Mouse (Mus musculus) left cerebral cortex, adult 8-10 months (tissue): ENCODE data around the gene Pcp4l1. TPM values are rescaled to one million over a fixed set of nuclear protein-coding genes. Genes with fewer than 3 reads are reported as not detected.
"Not testable (repeated sequence)": the region's sequence is repeated elsewhere in the genome, so short reads cannot be mapped to it uniquely, and the experiment has no call there.

Experiments used
- DNase-seq, 2 experiments: peaks; one replicate each; pipeline ENCODE4 v3.0.0; 2022; ENCODE audit warnings: low spot score in 2 of 2
- total RNA-seq, 4 experiments: library from RNA; stranded (reverse); gene quantifications; 2 replicates each; pipeline ENCODE4 v1.2.4; 2022

Pcp4l1 gene
- total RNA-seq, 4 experiments from 2014 or later: 165 to 185 (median 176) TPM

DNA sequence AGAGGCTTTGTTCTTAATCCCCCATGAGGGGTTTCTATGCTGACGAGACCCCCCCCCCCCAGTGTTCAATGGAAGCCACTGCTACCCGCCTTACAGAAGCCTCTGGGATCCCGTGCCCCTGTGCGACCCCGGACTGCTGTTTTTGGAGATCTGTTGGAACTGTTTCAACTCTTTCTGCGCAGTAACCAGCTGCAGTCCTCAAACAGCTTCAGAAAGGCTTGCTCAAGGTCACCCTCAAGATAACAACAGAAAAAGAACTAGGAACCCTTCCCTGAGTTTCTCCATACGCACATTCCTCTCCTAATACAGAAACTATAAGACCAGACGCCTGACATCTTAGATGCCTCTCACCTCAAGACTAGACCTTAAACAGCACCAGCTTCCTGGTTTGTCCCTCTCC is 7.0 kb downstream of the Pcp4l1 start:
- DNase-seq: no peak

DNA sequence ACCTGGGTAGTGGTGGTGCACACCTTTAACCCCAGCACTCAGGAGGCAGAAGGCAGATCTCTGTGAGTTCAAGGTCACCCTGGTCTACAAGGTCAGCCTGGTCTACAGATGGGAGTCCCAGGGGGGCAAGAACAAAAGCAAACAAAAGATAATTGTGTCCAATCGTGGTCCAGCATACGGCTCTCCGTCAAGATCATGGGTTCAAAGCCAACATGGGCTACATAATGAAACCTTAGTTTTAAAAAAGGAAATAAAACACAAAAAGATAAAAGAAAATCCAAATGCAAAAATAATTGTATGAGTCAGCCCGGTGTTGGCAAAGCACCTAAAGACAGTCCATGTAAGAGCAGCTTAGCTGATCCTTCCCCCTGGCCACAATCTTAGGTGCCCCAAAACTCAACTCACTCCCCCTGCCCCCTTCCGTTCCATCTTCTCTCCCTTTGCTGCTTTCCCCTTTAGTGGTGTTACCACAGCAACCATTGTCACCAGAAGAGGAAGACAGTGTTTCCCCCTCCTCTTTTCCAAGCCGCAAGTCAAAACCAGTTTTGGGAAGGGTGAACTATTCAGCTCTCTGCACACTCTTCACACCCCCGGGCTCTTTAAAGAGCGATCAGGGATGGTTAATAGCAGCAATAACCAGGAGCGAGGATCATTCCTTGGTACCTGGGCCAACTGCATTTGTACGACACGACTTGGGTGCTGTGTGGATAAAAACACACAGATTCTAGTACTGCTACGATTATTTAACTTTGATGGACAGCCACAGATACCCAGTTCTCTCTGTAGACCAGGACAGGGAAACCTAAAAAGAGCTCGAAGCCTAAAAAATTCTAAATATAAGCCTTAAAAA is 8.0 kb downstream of the Pcp4l1 start:
- DNase-seq: no peak

DNA sequence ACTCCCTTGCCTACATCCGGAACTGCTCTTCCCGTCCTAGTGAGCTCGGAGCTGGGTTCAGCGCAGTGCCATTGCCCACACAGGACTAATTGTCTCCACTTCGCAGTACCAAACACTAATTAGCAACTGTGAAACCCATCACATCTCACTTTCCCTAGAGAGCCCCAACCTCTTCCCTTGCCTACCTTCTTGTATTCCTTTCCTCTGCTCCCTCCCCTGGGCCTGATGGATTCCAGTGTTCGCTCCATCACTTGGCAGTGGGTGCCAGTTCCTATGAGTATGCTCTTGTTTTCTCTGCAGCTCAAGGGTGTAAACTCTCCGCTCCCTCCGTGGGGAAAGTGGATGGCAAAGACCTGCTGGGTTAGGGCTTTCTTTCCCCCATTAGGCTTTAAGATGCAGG is 10.4 kb downstream of the Pcp4l1 start:
- DNase-seq: no peak

DNA sequence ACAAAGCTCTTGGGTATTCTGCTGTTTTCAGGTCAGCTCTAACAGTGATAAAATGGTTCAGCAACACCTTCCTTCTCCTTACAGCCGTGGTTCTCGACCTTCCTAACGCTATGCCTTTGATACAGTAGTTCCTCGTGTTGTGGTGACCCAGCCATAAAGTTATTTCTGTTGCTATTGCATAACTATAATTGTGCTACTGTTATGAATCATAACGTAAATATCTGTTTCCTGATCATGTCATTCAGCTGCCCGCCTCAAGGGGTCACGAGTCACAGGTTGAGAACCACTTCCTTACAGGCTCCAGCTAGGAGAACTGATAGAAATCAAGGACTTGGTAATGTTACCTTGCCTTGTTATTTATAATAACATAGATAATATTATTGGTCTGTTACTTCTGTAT is 11.8 kb downstream of the Pcp4l1 start:
- no peak for DNase-seq

DNA sequence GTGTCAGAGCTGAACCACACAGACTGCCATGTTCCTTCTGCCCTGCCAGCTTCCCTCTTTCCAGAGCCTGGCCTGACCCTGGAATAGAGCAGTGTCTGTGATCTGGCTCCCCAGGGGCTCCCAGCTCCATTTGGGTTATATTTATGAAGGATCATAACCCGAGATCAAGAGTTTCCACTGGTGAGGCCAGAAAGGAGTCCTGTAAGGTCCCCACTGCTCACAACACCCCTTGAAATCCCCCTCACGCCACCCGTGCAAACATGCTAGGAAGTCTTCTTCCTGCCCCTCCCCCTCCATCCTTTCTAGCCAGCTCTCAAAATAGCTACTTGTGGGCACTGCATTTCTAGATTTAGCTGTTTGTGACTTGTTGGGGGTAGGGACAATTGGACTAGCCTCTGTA is 12.4 kb downstream of the Pcp4l1 start:
- no peak for DNase-seq

DNA sequence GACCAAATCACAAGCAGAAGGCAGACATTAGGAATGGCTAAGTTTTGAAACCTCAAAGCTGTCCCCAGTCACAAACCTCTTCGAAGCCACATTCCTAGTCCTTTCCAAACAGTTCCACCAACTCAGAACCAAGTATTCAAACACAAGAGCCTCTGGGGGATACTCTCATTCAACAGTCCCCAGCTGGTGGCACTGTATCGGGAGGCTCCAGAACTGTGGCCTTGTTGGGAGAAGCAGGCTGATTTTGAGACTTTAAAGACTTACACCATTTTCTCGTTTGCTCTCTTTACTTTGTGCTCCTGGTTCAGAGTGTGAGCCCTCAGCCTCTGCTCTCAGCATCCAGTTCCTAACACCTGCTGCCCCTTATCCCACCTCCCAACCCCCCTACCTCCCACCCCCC is 13.0 kb downstream of the Pcp4l1 start:
- DNase-seq: no peak

DNA sequence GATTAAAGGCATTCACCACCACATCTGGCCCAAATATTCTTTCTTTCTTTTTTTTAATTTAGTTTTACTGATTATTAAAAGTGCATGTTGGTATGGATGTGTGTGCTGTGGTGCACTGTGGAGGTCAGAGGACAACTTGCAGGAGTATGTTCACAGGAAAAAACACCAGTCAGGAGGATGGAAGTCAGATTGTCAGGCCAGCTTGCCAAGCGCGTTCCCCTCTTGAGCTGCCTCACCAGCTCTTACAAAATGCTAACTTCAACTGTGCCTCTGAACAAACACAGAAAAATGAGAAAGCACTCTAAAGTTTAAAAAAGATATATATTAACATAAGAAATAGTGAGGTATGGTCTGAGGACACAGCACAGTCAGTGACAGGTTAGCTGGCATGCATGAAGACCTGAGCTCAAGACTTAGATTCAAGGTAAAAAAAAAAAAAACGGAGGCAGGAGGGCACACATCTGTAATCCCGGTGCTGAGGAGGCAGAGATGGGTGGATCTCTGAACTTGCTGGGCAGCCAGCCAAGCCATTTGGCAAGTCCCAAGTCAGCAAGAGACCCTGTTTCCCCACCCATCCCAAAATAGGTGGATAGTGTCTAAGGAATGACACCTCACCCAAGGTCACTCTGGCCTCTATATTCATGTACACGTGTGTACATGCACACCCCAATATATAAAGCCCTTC is 16.4 kb downstream of the Pcp4l1 start:
- no peak for DNase-seq

DNA sequence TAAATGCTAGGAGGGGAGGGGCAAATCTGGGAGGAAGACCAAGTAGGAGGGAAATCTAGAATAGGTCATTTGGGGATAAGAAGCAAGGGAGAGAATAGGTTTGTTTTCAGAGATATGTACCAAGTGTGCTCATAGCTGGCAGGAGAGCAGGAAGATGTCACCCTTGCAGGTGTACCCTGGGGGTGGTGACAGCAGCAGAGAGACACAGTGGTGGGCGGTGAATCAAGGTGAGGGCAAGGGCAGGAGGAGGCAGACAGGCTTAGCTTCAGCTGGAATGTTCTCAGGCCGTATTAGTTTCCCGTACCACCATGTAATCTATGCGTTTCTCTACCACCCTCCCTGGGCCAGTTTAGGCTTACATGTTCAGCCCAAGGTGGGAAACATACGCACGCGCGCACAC is 23.3 kb downstream of the Pcp4l1 start:
- DNase-seq: no peak

DNA sequence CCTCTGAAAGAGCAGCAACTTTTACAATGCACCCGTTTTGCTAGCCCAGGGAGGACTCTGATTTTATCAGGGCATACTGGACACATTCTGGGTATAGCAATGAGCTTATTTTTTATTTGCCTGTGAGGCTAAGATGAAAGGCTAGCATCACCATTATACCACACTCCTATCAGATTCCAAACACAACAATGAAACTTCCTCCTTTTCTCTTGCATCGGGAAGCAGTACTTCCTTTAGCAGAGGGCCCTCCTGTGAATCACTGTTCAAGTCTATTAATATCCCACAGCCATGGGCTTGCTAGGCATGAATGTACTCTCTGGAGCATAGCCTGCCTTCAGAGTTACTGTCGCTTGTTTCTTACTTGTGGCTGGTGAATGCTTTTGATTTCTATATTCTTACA is 24.9 kb downstream of the Pcp4l1 start:
- DNase-seq: no peak

DNA sequence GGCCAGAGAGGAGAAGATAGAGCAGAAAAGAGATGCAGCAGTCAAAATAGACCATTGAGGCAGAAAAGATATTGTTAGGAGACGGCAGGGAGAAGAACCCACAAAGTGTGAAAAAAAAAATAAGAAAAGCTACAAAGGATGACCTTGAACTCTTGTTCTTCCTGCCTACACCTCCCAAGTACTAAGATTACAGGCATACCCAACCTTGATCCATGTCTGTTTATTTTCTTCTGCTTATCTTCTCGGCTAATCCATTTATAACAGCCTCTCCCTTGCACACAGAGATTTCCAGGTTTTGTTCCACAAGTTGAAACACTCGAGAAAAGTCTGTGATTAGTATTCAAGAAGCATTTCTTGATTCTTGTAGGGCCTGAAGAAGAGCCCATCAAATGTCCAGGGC is 26.2 kb downstream of the Pcp4l1 start:
- no peak for DNase-seq

DNA sequence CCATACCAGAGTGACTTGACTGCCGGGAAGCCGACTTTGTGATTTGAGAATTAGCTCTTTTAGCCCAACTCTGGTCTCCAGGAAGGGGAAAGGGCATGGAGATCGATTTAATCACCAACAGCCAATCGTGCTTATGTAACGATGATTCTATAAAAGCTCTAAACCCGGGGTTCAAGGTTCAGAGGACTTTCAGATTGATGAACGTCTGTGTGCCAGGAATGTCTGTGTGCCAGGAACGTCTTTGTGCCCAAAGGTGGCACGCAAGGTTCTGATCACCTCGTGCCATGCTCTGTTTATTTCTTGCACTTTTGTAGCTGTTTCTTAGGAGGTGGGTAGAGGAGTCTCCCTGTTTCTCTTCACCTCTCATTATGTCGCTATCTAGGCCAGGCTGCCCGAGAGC is 27.2 kb downstream of the Pcp4l1 start:
- DNase-seq: no peak

DNA sequence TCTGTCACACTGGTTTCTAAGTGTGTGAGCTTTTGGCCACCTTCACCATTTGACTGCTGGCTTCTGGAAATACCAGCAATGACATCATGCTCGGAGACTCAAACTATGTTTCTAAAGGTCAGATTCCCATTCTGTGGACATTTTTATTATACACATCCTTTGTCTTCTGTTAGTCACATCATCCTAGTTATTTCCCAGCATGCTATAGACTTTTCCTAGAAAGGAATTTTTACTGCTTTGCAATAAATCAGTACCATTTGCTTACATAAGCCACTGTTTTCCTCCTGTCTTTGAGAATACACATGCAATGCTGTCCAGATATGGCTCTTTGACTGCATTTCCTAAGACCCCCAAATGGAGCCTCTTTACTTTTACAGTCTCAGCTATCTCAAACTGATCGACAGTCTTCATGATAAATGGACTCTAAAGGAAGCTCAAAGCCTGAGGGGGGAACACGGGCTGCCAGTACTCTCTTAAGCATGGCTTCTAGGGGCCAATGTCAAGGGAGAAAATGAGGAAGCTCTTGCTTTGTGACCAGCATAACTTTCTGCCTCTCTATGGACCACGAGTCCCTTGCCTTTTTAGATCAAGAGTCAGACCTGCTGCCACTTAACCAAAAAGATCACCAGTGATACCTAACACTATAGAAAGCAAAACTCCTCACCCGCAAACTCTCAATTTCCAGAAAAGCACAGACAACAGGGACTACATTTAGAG is 30.3 kb downstream of the Pcp4l1 start:
- DNase-seq: no peak

DNA sequence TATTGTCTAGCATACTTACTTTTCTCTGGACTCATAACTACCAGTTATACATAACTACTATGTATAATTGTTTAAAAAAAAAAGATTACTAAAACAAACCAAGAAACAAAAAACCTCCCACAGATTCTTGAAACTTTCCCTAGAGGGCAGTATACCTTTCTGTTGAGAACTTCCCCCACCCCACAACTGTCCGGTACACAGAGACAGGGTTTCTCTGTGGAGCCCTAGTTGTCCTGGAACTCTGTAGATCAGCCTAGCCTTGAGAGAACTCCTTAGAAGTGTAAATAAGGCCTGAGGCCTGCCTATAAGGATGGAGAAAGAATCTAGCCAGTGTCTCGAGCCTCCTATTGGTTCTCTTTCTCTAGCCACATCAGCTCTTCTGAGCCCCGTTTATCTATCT is 31.8 kb downstream of the Pcp4l1 start:
- DNase-seq: no peak

DNA sequence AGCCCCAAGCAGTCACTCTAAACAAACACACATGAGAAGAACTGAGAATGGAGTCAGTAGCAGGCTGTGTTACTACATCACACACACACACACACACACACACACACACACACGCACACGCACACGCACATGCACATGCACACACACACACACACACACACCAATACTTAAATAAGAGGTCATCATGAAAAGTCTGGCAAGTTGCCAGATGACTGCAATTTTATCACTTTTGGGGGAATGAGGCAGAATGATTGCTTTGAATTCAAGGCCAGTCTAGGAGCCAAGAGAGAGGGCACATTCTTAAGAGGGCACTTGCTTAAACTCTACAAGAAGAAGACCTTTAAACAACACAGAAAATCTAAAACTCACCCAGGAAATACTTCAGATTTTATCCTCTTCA is 33.5 kb downstream of the Pcp4l1 start:
- no peak for DNase-seq

DNA sequence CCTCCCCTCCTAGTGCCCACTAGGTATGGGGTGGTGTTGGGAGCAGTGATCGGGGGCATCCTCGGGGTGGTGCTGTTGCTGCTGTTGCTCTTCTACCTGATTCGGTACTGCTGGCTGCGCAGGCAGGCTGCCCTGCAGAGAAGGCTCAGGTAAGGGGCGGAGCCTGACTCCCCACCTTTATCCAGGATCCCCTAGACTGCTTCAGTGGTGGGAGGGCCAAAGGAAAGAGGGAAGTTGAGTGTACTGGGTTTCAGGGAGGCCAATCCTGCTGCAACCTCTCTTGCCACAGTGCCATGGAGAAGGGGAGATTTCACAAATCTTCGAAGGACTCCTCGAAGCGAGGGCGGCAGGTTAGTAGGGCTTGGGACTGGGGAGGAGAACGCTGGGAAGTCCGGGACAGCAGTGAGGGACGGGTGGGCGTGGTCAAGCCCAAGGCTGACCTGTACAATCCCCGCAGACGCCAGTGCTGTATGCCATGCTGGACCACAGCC is 36.5 kb downstream of the Pcp4l1 start:
- DNase-seq: no peak

DNA sequence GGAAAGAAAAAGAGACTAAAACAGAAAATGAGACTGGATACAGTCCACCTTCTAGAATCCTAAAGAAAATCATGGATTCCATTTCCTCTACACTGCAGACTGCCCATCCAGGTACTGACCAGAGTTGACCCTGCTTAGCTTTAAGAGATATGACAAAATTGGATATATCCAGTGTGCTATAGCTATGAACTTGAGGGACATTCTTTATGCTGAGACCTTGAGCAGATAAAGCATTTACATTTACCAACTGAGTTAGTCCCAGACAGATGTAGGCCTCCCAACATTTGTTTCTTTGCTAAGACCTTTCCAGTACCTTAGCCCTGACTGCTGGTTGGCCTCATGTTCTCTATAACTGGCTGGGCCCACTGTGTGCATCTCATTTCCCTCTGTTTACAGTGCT is 38.1 kb downstream of the Pcp4l1 start:
- no peak for DNase-seq

DNA sequence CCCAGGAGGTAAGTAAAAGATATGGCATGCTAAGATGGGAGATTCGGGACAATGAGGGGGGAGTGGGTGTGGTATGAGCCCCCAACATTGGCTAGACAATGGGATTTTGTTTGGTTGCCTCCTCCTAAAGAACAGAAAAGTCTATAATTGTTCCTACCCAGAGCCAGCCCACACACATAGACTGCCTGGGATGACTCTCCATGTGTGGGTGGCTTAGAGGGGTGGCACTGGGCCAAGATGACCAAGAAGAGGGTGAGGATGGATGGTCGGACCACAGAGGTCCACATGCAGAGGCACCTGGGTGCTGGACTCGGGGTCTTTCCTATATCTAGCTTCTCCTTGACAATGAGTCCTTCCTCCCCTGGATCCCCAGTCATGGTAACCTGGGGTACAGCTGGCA is 39.4 kb downstream of the Pcp4l1 start:
- peak in 1 of 2 experiments; percentile 32 for DNase-seq

DNA sequence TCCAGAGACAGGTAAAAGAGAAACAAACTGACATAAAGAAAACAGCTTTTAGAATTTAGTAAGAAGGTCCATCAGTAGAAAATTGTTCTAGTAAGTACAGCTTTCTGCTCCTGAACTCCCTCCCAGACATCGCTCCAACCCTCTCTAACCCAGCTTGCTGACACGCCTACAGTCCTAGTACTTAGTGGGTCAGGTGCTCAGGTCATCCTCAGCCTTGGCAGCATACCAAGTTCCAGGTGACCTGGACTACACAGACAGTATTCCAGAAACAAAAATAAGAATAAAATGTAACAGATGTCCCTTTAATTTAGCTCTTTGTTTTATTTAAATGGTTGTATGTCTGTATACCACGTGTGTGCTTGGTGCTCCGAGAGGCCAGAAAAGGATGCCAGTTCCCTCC is 44.1 kb downstream of the Pcp4l1 start:
- no peak for DNase-seq

DNA sequence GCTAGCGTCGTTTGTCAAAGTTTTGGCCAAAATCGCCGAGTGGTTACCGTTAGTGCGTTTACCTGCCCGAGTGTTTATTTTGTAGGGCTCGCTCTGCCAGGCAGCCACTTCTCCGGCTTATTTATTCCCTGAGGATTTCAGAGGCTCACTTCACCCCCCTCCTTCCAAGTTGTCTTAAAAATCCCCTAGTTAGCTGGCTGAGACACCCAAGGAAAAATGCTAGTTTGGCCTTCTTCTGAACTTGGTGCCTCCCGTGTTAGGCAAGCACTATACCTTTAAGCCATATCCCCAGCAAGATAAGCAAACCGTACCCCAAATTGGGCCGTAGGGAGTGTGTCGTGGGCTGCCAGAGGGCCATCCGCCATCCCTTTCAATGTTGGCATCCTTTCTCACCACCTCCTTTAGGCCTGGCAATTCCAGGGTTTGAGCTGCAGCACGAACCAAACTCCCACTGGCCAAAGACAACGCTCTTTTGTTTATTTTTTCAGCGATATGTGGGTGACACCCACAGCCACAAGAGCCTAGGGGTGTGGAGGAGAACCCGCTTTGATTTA is 45.2 kb downstream of the Pcp4l1 start:
- DNase-seq: peak; percentile 38 to 58

DNA sequence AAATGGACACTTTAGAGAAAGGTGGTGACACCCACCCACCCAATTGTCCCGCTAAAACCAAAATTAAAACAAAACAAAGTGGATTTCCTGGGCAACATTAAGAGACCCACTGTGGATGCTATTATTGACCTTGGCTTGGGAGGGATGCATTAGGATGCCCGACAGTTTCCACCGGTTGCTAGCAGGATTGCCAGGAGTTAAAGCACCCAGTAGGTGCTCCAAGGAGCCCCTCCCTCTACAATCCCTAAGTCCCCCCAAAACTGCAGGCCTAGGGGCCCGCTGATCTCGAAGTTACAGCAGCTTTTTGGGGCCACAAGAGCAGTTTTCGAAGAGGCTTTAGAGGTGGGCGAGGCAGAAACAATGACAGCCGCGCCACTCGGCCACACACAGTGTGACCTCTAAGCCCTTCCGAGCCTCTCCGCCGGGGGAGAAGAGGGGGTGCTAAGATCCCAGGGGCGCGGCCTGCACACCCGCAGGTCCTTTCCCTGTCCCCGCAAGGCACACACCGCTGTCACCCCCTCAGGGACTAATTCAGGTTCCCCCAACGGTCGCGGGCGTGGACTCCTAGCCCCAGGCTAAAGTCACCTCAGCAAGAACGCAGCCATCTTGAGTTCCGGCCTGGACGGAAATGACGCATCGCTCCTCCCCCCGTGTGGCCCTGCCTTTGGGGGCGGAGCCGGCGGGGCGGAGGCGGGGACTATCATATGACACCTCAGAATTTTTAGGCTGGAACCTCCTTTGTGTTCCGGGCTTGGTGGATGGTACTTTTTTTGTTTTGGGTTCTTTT is 45.9 kb downstream of the Pcp4l1 start, which contains the start of the genes Sdhc and Mpz:
Gene Sdhc (minus strand): TSS at position 630 of the 787 bp plus-strand sequence.
Gene Mpz (plus strand): TSS at position 738 of the 787 bp plus-strand sequence.
- DNase-seq: peak; percentile 93 to 94

DNA sequence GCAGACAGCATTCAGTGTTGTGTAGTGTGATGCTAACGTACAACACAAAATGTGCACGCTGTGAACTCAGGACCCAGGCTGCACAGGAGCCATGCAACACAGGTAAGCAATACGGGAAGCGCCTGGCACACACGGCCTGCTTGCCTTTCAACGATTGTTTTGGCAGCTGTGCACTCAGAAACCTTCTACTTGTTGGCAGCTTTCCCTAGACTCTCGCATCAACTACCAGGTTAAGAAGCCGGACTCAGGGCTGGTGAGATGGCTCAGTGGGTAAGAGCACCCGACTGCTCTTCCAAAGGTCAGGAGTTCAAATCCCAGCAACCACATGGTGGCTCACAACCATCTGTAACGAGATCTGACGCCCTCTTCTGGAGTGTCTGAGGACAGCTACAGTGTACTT is 53.1 kb downstream of the Pcp4l1 start:
- DNase-seq: not testable (repeated sequence)
